Mouse (Mus musculus) midbrain, embryonic 15.5 days (tissue): Measurements from ENCODE around the gene Zfp90. TPM values are rescaled to one million over a fixed set of nuclear protein-coding genes. Genes with fewer than 3 reads are reported as not detected.
"Not testable (repeated sequence)": the region's sequence is repeated elsewhere in the genome, so short reads cannot be mapped to it uniquely, and the experiment has no call there.

Source experiments
- ATAC-seq: fragments of 200-750 bp; cut with Nextera tagmentation; replicated peaks from 2 replicates; pipeline ENCODE4 v1.8.0; 2017; ENCODE audit warnings: moderate TSS enrichment
- H3K27ac ChIP-seq: fragments of 300-500 bp; sonication (generic); 2 replicates; pipeline ENCODE4 v1.5.1; 2015; ENCODE audit warnings: mild to moderate bottlenecking, inconsistent platforms
- H3K27me3 ChIP-seq: fragments of 300-500 bp; sonication (generic); replicated peaks from 2 replicates; pipeline ENCODE4 v1.6.1; 2015; ENCODE audit warnings: inconsistent platforms
- H3K36me3 ChIP-seq: fragments of 300-500 bp; sonication (generic); replicated peaks from 2 replicates; pipeline ENCODE4 v1.6.1; 2015; ENCODE audit warnings: inconsistent platforms
- H3K4me1 ChIP-seq: fragments of 300-500 bp; sonication (generic); 2 replicates; pipeline ENCODE4 v1.6.1; 2015; ENCODE audit warnings: inconsistent platforms
- H3K4me2 ChIP-seq: fragments of 300-500 bp; sonication (generic); 2 replicates; pipeline ENCODE4 v1.6.1; 2015; ENCODE audit warnings: inconsistent platforms, mild to moderate bottlenecking, moderate library complexity
- H3K4me3 ChIP-seq: fragments of 300-500 bp; sonication (generic); 2 replicates; pipeline ENCODE4 v1.5.1; 2015; ENCODE audit warnings: mild to moderate bottlenecking, inconsistent platforms
- H3K9ac ChIP-seq: fragments of 300-500 bp; sonication (generic); 2 replicates; pipeline ENCODE4 v1.6.1; 2015; ENCODE audit warnings: mild to moderate bottlenecking, inconsistent platforms
- H3K9me3 ChIP-seq: fragments of 300-500 bp; sonication (generic); 2 replicates; pipeline ENCODE4 v1.6.1; 2016; ENCODE audit warnings: inconsistent platforms
- WGBS: fragments of 180-500 bp; shearing (Covaris S2); methylation state at CpG from one replicate; pipeline ENCODE4 v1.1.7; 2015; ENCODE audit warnings: mixed read lengths; 5-methylcytosine and 5-hydroxymethylcytosine counted together
- polyA plus RNA-seq: library from polyadenylated mRNA; unstranded; fragments of >200 nt; fragmentation: Nextera tagmentation; extraction: Ambion mirVana; gene quantifications from 2 replicates; pipeline ENCODE4 v1.2.1, GENCODE M21; 2015

Gene Zfp90
- polyA plus RNA-seq, 1 experiment from 2014 or later: 48.3 TPM

DNA sequence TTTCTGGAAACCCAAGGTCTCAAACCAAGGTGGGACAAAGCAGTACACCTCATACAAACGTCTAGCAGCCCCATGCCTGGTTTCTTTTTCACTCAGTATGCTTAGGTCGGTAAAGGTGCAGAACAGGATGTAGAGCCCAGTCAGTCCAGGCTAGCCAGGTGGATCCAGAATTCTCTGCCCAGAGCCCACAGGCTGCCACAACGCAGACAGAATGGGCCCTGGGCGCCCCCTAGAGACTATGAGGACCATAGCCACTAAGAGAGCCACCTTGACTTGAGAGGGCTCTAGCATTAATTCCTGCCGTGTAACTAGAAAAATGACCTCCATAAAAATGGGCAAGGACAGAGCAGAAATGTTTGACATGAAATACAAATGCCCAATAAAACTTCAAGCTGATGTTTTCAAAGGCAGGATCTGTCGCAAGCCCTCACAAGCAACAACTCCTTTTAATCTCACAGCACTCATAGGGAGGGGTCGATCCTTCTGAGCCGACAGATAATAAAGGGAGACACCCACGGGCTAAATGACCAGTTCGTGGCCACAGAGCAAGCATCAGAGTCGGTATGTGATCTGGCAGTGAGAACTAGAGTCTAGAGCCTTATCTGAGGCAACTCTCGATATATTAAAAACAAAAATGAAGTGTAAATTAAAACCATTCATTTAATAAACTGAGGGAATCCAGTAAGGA is 11.7 kb upstream of the Zfp90 start:
- Histone ChIP-seq H3K9ac (no peak overlapping the region), H3K4me2 (no peak overlapping the region), H3K9me3 (no peaks in the 10 kb centered on the region), H3K36me3 (no peaks in the 10 kb centered on the region), H3K4me1 (no peaks in the 10 kb centered on the region), H3K4me3 (no peak overlapping the region), H3K27me3 (no peaks in the 10 kb centered on the region), H3K27ac (no peak overlapping the region)
- ATAC-seq: no peak; the same call in 1 of the 2 replicates
- WGBS: 43% methylated on average over 12 of the region's 12 CpGs

GRCm38 (mm10) chr8:106404825-106405224 is 10.3 kb upstream of the Zfp90 start:
- H3K4me3 ChIP-seq: no peak overlapping the region
- no peaks in the 10 kb centered on the region for H3K27me3 ChIP-seq
- 33% methylated on average over 3 of the region's 3 CpGs for WGBS
- H3K9me3 ChIP-seq: no peaks in the 10 kb centered on the region
- H3K9ac ChIP-seq: no peak overlapping the region
- H3K4me1 ChIP-seq: no peaks in the 10 kb centered on the region
- no peak overlapping the region for H3K4me2 ChIP-seq
- ATAC-seq: no peak
- no peaks in the 10 kb centered on the region for H3K36me3 ChIP-seq
- H3K27ac ChIP-seq: no peak overlapping the region

DNA sequence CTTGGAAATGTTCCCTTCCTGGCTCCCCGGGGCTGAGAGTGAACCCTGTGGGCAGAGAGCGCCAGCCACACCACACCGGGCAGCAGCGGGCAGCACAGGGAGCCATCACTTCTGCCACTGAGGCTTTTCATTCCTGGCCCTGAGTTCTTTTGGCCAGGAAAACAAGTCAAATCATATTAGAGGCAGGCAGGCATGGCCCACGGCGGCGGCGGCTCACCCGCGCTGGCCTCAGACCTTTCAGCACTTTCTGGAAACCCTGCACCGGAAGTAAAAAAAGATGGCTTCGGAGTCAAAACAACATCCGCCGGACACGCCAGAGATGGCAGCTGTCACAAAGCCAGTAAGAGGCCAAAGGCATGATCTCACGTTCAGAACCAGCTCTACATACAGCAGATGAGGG is 9.3 kb upstream of the Zfp90 start:
- Histone ChIP-seq H3K27me3 (no peaks in the 10 kb centered on the region), H3K36me3 (no peaks in the 10 kb centered on the region), H3K9ac (no peak overlapping the region), H3K4me1 (no peaks in the 10 kb centered on the region), H3K27ac (no peak overlapping the region), H3K9me3 (no peaks in the 10 kb centered on the region), H3K4me3 (no peak overlapping the region), H3K4me2 (no peak overlapping the region)
- ATAC-seq: no peak
- 75% methylated on average over 16 of the region's 16 CpGs for WGBS

- H3K9me3 ChIP-seq: no peaks in the 10 kb centered on the region
- no peak overlapping the region for H3K27ac ChIP-seq
- WGBS: 66% methylated on average over 7 of the region's 7 CpGs
- no peak overlapping the region for H3K9ac ChIP-seq
- H3K4me2 ChIP-seq: no peak overlapping the region
- H3K4me3 ChIP-seq: no peak overlapping the region
- no peak for ATAC-seq
- H3K27me3 ChIP-seq: no peaks in the 10 kb centered on the region
- H3K36me3 ChIP-seq: no peaks in the 10 kb centered on the region
- peaks cover 4% of the 10 kb centered on the region; the same call in 1 of the 2 replicates for H3K4me1 ChIP-seq
Measured at GRCm38 (mm10) chr8:106410055-106410454, 5.1 kb upstream of the Zfp90 start.

DNA sequence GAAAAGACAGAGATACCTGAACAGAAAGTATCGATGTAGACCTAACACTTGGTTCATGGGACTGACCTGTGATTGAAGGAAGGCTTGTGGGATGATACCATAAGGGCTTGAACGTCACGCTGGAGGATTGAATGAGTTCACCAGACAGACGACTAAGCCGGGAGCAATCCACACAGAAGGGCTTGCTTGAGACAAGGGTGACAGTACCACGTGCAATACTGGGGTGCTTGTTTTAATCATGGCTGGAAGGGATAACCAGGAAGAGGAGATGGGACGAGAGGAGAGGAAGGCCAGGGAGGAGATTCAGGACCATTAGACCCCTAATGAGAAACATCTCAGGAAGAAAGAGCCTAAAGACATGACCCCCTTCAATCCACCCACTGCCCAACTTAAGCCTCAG is 4.6 kb upstream of the Zfp90 start:
- 76% methylated on average over 7 of the region's 7 CpGs for WGBS

GRCm38 (mm10) chr8:106411783-106412451 is 3.2 kb upstream of the Zfp90 start:
- no peaks in the 10 kb centered on the region for H3K9me3 ChIP-seq
- WGBS: 22% methylated on average over 14 of the region's 14 CpGs
- H3K4me3 ChIP-seq: no peak overlapping the region
- peaks cover 14% of the 10 kb centered on the region for H3K4me1 ChIP-seq
- no peak overlapping the region for H3K27ac ChIP-seq
- no peaks in the 10 kb centered on the region for H3K27me3 ChIP-seq
- H3K36me3 ChIP-seq: no peaks in the 10 kb centered on the region
- no peak overlapping the region for H3K4me2 ChIP-seq
- ATAC-seq: no peak
- H3K9ac ChIP-seq: no peak overlapping the region

More for the DNA sequence above, 4.6 kb upstream of the Zfp90 start:
- Histone ChIP-seq H3K4me2 (no peak overlapping the region), H3K27ac (no peak overlapping the region), H3K9ac (no peak overlapping the region), H3K4me3 (no peak overlapping the region), H3K36me3 (no peaks in the 10 kb centered on the region), H3K9me3 (no peaks in the 10 kb centered on the region), H3K4me1 (peaks cover 4% of the 10 kb centered on the region; the same call in 1 of the 2 replicates), H3K27me3 (no peaks in the 10 kb centered on the region)
- ATAC-seq: no peak

- no peak for ATAC-seq
Measured at GRCm38 (mm10) chr8:106417692-106418091, 2.6 kb downstream of the Zfp90 start.

GRCm38 (mm10) chr8:106431088-106431487 is 16.0 kb downstream of the Zfp90 start:
- Histone ChIP-seq H3K27ac (no peak overlapping the region), H3K4me1 (no peaks in the 10 kb centered on the region; the same call in 1 of the 2 replicates), H3K9ac (no peak overlapping the region), H3K27me3 (no peaks in the 10 kb centered on the region; the same call in 1 of the 2 replicates), H3K36me3 (peaks cover 18% of the 10 kb centered on the region), H3K9me3 (no peaks in the 10 kb centered on the region), H3K4me3 (no peak overlapping the region), H3K4me2 (no peak overlapping the region)
- WGBS: 46% methylated on average over 12 of the region's 12 CpGs
- no peak for ATAC-seq

More at GRCm38 (mm10) chr8:106417692-106418091, 2.6 kb downstream of the Zfp90 start:
- WGBS: 95% methylated on average over 5 of the region's 5 CpGs
- Histone ChIP-seq H3K27ac (no peak overlapping the region), H3K27me3 (no peaks in the 10 kb centered on the region), H3K4me2 (no peak overlapping the region), H3K4me1 (peaks cover 15% of the 10 kb centered on the region), H3K9me3 (peaks cover 22% of the 10 kb centered on the region), H3K36me3 (peaks cover 52% of the 10 kb centered on the region), H3K4me3 (no peak overlapping the region), H3K9ac (no peak overlapping the region)

DNA sequence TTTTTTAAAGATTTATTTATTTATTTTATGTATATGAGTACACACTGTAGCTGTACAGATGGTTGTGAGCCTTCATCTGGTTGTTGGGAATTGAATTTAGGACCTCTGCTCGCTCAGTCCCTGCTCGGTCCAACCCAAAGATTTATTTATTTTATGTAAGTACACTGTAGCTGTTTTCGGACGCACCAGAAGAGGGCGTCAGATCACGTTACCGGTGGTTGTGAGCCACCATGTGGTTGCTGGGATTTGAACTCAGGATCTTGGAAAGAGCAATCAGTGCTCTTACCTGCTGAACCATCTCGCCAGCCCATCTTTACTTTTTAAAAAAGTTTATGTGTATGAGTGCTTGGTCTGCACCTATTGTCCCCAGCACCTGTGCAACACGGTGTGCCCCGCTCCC is 16.8 kb downstream of the Zfp90 start:
- H3K9ac ChIP-seq, H3K27me3 ChIP-seq, H3K9me3 ChIP-seq, ATAC-seq, H3K4me2 ChIP-seq, H3K4me3 ChIP-seq, H3K4me1 ChIP-seq, H3K27ac ChIP-seq, H3K36me3 ChIP-seq: not testable (repeated sequence)
- 60% methylated on average over 10 of the region's 10 CpGs for WGBS

DNA sequence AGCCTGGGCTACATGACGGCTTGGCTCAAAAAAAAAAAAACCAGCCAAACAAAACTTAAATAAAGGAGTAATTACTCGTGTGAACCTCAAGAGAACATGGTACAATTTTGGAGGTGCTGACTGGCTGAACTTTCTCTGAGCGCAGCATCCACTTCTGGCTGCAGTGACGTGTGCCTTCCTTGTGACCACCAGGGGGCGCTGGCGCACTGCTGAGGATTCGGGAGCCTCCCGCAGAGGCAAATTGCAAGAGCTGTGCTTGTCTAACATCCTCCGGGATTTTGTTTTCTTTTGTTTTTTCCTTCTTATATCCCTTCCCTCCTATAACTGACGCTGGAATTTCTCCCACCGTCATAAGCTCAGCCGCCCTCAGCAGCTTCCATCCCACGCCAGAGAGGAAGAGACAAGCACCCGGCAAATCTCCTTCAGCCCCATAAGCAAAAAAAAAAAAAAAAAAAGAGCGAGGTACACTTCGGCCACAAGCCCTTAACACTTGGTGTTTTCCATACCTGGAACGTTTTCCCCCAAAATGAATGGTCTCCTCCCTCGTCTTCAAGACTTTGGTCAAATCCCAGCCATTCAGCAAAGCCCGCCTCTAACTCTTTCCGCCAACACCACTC is 17.9 kb downstream of the Zfp90 start:
- H3K9ac ChIP-seq: peak overlapping the region; percentile 41; the same call in 1 of the 2 replicates
- peak overlapping the region; percentile 33 for H3K4me3 ChIP-seq
- H3K4me1 ChIP-seq: no peaks in the 10 kb centered on the region; the same call in 1 of the 2 replicates
- peaks cover 1% of the 10 kb centered on the region; the same call in 1 of the 2 replicates for H3K36me3 ChIP-seq
- H3K27me3 ChIP-seq: no peaks in the 10 kb centered on the region; the same call in 1 of the 2 replicates
- H3K9me3 ChIP-seq: no peaks in the 10 kb centered on the region
- peak; percentile 65 for ATAC-seq
- 9% methylated on average over 20 of the region's 20 CpGs for WGBS
- H3K4me2 ChIP-seq: peak overlapping the region; percentile 57
- no peak overlapping the region for H3K27ac ChIP-seq

DNA sequence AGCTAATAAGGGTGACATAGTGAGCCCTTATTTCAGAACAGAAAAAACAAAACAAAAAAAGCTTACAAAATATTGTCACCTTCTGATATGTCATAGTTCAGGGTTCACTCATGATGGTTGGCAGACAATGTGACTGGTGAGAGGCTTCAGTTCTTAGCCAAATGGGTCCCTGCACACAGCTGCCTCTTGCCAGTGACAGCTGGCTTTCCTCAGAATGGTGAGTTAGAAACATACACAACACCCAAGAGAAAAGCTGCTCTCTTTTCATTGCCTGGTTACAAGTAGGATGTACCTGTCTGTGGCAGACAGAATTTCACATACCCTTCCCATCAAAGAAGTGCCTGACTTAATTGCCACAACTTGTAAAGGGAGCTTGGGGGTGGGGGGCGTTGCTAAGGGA is 18.5 kb downstream of the Zfp90 start:
- Histone ChIP-seq H3K9ac (no peak overlapping the region), H3K4me1 (no peaks in the 10 kb centered on the region; the same call in 1 of the 2 replicates), H3K4me2 (no peak overlapping the region), H3K27me3 (no peaks in the 10 kb centered on the region; the same call in 1 of the 2 replicates), H3K27ac (no peak overlapping the region), H3K4me3 (no peak overlapping the region; the same call in 1 of the 2 replicates), H3K36me3 (no peaks in the 10 kb centered on the region), H3K9me3 (no peaks in the 10 kb centered on the region)
- no peak for ATAC-seq
- WGBS: 71% methylated on average over 1 of the region's 1 CpGs

DNA sequence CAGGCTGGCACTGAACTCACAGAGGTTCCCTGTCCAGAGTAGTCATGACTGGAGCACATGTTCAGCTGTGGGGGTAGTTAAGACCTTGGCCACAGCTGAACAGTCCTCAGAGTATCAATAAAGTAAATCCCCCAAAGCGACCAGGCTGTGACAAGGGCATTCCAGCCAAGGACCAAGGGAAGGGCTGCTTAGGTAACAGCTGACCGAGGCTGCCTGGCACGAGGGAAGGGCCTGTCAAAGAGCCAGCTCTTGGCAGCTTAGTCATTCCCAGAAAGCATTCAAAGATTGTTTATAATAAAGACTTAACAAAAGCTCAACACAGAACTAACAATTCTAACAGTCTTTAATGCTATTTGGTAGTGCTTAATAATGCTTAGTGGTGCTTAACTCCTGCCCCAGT is 22.7 kb downstream of the Zfp90 start:
- no peaks in the 10 kb centered on the region for H3K9me3 ChIP-seq
- WGBS: 77% methylated on average over 3 of the region's 3 CpGs
- no peak overlapping the region for H3K27ac ChIP-seq
- no peaks in the 10 kb centered on the region; the same call in 1 of the 2 replicates for H3K27me3 ChIP-seq
- H3K4me2 ChIP-seq: no peak overlapping the region
- no peaks in the 10 kb centered on the region; the same call in 1 of the 2 replicates for H3K4me1 ChIP-seq
- H3K9ac ChIP-seq: no peak overlapping the region
- no peak overlapping the region for H3K4me3 ChIP-seq
- no peaks in the 10 kb centered on the region for H3K36me3 ChIP-seq
- ATAC-seq: no peak
